Mouse (Mus musculus) stomach, postnatal 0 days (tissue): ENCODE results near the gene Hspb7.

Source experiments
- CTCF ChIP-seq: IDR thresholded peaks from 2 replicates; pipeline ENCODE4 v1.5.1; 2016; ENCODE audit warnings: antibody characterized with exemption, low read depth, mild to moderate bottlenecking, moderate library complexity
- EP300 ChIP-seq: optimal IDR thresholded peaks from 2 replicates; pipeline ENCODE3; 2016; ENCODE audit warnings: antibody characterized with exemption

DNA sequence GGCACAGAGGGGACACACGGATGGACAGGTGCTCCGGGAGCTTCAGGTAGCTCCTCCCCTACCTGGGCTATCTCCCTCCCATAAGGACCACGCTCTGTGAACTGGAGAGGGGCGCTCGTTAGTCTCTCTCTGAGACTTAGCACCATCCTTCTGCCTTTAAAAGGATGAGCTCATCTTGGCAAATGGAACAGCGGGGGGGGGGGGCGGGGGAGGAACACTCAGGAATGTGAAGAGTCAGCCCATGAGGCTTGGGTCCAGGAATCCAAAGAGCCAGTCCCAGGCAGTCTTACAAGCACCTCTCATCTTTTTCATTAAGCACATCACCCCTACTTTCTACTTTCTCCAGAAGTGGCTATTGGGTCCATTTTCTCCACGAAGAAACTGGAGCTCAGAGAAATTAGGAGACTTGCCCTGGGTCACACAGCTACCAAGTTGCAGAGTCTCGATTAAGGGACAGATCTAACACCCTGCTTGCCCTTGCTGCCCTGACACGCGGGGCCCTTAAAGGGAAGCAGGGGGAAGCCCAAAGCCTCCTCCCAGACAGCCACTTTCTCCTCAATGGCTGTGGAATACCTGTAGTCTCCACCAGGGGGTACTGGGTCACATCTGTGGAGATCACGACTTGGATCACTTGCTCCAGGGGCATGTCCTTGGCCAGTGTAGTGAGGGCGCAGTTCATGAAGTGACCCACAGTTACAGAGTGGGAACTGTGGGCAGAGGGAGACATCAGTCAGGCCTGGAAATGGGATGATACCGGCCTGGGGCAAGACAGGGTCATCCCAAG is 13.9 kb upstream of the Hspb7 start:
- TF ChIP-seq EP300 (no peak), CTCF (peak; percentile 84)
